Mouse (Mus musculus): ENCODE results near the gene Cebpe.
A peak's percentile ranks its signal among the peaks of the same experiment; 100 is the strongest.

The Cebpe gene

DNA sequence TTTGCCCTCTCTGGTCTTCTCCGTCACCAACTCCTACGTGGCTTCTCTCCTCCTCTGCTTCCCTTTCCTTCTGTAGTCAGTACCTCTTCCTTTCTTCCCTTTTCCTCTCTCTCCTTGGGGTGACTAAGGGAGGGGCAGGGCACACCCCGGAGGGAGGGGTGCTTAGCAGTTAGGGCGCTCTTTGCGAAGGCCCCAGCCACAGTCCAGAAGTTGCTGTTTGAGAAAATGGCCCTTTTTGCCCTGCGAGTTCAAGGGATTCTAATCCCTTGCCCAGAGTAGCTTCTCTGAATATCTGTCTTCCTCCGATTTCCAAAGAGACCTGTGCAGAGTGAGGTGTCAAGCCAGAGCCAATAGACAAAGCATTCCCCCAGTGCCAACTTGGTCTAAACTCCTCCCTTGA, at the start of gene Cebpe:
Cebpe (minus strand) TSS at position 101 of the 400 bp plus-strand sequence.
- DNase-seq (ENCODE audit: low spot score in 2 of 2), result no peak

DNA sequence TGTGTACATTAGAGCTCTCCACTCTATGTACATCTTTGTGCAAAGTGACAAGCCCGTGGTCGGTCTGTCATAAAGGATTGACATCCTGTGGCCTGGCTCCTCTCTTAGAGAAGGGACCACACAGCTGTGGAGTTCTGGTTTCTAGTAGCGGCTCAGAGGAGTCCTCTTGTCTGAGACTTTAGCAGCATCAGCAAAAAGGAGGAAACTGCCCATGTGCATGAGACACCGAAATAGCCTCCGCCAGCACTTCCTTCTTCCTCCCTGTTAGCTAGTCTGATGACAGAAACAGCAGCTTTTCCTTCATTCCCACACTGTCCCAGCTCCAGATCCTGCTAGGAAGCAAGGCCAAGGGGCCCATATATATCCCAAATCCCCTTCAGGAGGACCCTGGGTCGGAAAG, 44.4 kb upstream of the Cebpe start:
- no peak for DNase-seq (ENCODE audit: low spot score in 2 of 2)

DNA sequence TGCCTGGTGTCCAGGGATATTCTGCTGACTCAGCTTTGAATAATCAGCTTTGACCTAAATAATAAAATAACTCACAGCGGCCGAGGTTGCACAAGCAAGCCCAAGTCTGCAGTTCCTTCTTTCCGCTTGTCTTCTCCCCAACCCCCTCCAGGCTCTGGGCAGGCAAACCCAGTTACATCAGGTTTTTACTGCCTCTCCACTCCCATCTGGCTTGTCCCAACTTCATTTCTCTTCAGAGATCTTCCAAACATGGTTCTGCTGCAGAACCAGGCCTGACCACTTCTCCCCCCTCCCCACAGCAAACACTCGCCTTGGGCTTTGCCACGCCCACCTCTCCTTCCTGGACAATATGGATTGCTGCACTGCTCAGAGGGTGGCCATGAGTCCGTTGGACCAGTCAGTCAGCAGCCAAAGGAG, 42.6 kb upstream of the Cebpe start:
- peak; percentile 62 to 71 for DNase-seq (ENCODE audit: low spot score in 2 of 2)

DNA sequence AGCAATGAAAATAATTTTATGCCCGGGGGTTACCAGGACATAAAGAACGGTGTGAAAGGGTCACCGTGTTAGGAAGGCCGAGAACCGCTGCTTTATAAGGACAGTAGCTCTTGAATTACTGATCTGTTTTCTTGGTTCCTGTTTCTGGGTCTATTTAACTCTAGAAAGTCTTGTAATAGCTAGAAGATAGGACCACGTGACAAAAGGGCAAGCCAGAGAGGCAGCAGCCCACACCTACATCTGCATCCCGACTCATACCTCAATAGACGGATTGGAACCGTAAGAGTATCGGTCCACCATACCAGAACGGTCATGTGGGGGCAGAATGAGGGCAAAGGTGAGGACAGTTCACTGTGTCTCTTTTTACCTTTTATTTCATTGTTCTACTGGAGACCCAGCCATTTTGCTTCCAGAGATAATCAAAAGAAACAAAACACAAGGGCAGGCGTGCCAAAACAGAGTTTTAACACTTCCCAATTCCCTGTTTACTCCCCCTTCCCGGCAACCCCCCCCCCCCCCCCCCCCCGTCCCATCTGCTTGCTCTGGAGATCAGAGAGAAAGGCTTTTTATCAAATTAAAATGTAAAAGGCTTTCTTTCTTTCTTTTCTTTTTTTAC, 42.1 kb upstream of the Cebpe start:
- DNase-seq (ENCODE audit: low spot score in 2 of 2), result no peak

DNA sequence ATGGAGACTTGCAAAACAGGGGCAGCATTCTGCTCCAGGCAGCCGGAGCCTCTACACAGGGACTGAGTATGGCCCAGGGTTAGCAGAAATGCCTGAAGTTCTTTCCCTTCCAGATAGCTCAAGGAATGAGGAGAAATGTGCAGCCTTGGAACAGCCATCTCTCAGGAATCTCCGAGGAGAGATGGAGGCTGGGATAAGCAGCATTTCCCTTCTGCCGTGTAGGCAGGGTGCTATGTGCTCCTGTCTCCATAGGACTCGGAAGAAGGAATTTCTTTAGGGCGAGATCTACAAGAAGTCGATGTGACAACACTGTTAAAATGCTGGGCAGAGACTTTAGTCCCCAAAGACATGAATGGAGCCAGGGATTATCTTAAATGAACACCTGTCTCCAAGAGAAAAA, 41.0 kb upstream of the Cebpe start:
- DNase-seq (ENCODE audit: low spot score in 2 of 2), result no peak

DNA sequence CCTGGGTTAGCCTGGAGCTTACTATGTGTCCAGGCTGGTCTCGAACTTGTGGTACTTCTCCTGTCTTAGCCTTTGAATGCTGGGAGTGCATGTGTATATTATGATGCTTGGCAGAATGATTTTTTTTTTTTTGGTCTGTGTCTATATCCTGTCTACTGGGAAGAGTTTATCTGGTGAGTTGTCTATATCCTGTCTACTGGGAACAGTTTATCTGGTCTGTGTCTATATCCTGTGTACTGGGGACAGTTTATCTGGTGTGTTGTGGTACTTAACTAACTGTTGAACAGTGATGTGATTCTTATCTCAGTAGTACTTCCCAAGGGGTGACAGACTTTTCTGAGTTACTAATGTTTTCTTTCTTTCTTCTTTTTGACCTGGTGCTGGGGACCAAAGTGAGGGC, 39.8 kb upstream of the Cebpe start:
- DNase-seq (ENCODE audit: low spot score in 2 of 2), result no peak

DNA sequence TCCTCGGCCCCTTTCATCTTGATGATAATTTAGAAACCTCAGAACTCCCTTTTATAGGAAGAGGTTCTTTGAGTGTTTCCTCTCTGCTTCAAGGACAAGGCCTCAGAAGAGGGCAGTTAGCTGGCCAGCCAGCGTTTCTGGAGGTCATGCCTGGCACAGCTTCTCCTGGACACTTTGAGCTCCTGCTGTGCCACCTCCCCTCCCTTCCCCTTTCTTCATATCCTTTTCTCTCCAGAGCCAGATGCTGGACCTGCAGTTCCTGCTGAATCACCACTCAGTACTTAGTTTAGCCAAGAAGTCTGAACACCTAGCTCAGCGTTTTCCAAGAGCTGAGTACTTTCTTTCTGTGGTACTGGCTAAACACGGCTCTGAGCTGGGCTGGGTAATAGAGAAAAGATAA, 37.3 kb upstream of the Cebpe start:
- DNase-seq (ENCODE audit: low spot score in 2 of 2), result no peak

DNA sequence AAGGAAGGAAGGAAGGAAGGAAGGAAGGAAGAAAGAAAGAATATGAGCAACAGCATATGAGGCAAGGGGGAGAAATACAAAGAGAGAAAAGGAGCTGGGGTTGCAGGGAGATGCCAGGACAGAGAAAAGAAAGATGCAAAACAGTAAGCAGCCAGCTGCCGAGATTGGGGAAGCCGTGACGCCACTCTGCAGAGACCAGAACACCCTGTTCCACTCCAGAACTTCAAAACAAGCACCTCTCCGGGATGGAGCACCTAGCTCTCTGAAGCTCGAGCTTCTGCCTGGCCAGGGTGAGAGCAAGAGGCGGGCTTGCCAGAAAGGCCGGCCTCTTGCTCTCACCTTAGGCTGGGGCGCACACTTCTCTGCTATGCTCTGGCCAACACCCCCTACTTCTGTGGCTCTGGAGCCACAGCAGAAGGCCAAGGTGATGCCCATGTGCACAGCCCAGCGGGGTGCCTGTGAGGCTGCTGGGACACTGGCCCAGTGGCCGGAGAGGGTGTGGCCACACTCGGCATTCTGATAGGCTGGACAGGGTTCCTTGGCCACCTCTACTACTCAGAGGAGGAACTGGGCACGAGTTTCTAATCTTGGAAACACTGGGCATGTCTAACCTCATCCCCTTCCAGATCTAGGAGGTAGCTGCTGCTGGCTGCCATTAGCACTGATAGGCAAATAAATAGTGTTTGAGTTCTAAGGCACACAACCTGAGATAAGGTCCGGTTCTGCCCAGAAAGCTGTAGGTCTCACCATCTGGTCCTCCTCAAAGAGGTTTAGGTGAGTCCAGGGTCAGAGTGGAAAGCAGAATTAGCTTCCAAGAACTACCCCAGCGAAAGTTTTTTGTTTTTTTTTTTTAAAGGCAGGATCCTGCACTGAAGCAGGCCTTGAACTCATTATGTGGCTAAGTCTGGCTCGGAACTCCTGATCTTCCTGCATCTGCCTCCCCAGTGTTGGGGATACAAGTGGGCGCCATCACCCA, 36.3 kb upstream of the Cebpe start:
- no peak for DNase-seq (ENCODE audit: low spot score in 2 of 2)

DNA sequence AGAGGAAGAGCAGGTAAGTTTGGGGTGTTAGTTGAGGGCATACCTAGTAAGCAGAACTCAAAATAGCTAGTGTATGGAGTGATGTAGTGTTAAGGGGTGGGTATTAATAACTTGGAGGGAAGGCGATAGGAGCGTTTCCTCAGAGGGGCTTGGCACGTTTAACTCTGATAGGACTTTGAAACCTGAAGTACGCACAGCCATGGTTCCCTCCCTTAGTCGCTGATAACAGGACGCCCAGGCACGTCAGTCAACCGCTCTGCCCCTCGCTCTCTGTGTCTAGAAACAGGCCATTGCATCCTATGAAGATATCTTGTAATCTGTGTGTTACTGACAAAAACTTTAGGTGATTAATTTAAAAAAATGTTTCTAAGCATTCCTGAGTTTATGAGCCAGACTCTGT, 34.1 kb upstream of the Cebpe start:
- DNase-seq (ENCODE audit: low spot score in 2 of 2), result no peak

DNA sequence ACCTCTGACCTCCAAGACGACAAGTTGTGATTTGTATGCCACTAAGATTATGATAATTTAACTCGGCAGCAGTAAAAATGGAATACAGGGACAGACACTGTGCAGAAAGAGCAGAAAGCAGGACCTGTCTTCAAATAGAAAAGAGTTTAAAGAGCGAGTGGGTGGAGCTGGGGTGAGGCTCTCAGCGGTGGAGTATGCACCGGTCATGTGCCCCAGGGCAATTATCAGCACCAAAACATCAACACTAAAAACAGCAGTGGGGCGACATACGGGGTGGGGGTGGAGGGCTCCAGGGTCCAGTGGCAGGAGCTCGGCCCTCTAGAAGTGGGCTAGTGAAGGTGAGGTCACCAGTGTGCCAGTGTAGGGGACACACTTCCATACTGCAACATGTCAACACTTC, 32.5 kb upstream of the Cebpe start:
- no peak for DNase-seq (ENCODE audit: low spot score in 2 of 2)

DNA sequence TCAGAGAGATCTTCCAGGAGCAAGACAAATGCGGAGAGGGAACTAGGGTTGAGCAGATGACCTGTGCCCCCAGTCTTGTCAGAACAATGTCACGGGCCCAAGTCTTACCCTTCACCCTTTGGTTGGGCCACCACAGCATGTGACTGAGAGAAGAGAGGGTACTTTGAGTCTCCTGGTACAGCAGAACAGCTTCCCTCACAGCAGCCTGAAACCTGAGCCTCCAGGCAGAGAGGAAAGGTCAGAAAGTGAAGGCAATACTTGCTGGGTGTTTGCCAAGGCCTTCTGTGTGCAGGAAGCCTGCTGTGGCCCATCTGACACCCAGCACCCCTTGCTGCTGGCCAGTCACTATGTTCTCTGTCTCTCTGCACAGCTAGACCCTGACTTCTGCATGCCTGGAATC, 30.4 kb upstream of the Cebpe start:
- DNase-seq (ENCODE audit: low spot score in 2 of 2), result no peak

DNA sequence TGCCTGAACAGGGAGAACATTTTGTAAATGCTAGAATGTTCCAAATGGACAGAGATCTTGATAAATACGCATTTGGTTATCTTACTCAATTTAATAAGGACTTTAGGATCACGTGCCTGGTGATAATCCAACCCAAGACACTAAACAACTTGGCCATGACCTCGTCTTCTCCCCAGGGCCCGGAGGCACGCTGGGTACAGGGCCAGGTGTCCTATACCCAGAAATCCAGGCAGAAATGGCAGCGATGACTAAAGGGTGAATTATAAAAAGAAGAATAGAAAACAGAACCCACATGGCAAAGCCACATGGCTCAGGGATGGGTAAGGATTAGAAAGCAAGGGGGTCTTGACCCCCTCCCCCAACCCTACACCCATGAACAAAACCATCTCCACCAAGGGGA, 29.7 kb upstream of the Cebpe start:
- DNase-seq (ENCODE audit: low spot score in 2 of 2), result no peak

DNA sequence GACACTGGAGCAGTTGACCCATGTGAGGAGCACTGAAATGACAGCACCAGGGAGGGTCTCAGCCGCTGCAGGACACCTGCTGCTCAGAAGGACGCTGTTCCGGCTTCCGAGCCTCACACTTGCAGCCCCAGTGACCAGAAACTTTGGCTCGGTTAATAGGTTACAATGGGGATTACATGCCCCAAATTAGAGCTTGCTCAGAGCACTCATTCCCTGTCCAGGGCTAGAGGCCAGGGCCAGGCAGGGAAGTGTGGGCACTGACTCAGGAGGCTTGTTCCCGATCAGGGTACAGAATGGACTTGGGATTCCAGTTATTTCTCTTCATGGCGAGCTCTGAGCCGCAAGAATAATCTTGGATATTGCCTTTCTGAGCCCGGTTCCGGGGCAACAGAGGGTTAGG, 25.7 kb upstream of the Cebpe start:
- DNase-seq (ENCODE audit: low spot score in 2 of 2), result no peak

DNA sequence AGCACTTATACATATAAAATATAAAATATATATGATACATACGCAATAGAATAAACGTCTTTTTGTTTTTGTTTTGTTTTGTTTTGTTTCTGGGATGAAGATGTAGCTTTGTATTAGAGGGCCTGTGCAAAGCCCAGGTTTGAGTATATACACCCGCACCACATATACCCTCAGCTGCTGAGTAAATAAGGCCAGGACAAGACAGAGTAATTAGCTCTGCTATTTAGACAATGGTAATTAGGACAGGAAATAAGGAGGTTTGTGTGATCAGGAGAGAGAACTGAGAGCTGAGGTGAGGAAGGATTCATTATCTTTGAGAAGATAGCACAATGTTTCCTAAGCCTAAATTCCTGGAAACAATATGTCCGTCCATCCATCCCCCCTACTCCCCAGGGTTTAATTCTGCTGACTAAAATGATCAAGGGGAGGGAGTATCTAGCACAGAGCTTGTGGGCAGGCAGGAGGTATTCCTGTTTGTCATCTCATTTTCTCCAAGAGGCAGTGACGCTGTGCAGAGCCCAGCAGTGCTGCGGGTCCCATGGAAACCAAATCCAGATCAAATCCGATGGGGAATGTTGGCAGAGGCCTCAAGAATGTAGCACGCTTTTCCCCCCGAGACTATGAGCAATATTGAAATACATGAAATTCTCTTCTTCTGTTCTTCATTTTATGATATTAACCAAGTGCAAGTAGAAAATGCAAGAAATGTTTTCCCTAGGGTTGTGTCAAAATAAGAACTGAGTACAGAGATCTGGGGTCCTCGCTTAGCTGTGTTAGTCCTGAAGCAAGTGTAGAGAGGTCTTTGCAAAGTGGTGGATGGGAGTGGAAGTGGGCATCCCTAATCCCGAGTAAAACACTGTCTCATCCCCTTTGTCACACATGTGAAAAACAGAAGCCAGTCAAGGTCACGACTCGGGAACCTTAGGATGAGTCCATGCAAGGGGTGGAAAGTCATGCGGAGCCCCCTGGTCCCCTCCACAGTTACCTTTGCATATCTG, 24.9 kb upstream of the Cebpe start:
- no peak for DNase-seq (ENCODE audit: low spot score in 2 of 2)

DNA sequence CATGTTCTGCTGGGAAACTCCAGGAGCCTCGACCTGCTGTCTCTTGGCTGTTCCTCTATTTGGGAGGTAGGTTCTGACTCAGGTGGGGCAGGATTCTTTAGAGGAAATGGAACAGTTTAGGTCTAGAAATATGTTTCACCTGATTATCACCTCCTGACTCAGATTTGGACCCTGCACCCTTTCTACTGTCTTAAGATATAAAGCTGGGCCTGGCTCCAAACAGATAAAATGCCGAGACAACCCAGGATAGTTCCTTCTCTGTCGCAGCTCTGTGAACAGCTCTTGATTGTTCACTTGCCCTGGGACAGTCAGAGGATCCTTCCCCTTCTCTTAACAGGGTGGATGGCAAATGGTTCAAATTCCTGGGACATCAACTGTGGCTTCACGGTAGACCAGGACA, 23.2 kb upstream of the Cebpe start:
- no peak for DNase-seq (ENCODE audit: low spot score in 2 of 2)

DNA sequence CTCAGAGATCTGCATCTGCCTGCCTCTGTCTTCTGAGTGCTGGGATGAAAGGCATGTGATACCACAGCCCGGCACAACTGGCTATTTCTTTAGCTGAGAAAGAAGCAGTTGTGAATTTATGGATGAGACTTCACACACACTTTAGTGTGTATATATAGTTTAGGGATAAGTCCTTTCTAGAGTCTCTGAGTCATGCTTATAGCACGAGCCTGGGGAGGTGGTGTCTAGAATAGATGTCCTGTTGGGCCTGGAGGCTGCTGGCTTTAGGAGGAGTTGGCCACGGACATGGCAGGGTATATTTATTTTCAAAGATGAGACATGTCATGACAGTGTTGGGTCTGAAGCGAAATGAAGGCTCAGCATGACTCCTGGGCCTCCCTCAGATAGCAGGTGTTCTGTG, 22.0 kb upstream of the Cebpe start:
- no peak for DNase-seq (ENCODE audit: low spot score in 2 of 2)

DNA sequence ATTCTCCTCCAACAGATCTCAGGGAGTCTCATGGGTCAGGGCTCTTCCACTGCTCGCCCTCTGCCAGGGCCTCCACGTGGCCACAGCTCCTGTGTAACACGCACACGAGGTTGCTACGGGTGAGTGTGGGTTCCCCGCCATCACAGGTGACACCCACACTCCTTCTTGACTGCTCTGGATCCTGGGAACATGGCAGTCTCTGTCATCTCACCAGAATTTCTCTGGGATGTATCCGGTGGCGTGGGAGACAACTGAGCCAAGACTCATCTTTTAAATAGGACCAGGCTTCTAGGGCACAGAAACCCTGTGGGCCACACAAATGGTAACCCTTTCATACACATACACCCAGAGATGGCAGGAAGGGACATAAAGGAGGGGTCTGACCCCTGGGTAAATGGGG, 20.2 kb upstream of the Cebpe start:
- no peak for DNase-seq (ENCODE audit: low spot score in 2 of 2)

DNA sequence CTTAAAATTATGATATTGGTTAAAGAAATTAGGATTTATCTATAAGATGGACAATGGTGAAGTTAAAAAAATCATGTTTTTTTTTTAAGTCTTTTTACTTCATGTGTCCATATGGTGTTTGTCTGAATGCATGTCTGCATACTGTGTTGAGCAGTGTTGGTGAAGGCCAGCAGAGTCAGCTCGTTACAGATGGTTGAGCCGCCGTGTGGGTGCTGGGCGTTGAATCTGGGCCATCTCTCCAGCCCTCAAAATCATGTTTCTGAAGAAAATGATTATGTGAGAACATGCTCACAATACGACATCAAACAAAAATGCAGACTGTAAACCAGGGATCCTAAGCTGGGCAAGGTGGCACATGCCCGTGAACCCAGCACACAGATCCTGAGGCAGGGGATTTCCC, 18.3 kb upstream of the Cebpe start:
- no peak for DNase-seq (ENCODE audit: low spot score in 2 of 2)

DNA sequence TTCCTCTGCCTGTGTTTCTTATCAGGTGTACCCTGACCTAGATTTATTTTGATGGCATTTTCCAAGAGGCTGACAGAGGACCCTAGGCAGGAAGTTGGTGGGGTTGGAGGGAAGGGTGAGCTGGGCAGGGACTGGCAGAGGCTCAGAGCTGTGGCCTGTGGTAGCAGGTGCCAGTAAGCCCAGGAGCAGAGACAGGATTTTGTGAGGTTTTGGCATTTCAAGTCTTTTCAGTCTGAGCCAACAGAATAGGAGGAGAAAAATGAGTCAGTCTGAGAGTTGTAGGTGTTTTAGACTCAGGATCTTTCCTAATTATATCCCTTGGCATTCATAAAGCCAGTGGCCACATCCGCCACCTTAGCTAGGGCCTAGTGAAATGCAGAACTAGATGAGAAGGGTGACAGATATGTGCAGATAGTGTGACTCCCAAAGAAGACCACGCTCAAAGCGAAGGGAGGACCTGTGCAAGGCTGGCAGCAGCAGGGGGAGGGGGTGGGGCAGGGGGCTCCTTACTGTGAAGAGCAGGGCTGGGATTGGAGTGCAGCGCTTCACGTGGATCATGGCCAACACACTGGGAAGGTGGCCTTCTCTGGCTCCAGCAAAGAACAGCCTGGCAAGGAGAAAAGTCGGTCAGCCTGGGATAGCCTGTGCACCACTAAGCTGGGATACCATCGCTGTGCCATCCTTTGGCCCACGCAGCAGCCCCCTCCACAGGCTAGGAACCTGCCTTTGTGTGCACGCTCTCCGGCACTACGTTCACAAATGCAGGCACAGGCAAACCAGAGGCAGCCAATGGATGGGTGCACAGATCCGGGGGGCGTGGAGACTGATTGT, 17.1 kb upstream of the Cebpe start:
- no peak for DNase-seq (ENCODE audit: low spot score in 2 of 2)

DNA sequence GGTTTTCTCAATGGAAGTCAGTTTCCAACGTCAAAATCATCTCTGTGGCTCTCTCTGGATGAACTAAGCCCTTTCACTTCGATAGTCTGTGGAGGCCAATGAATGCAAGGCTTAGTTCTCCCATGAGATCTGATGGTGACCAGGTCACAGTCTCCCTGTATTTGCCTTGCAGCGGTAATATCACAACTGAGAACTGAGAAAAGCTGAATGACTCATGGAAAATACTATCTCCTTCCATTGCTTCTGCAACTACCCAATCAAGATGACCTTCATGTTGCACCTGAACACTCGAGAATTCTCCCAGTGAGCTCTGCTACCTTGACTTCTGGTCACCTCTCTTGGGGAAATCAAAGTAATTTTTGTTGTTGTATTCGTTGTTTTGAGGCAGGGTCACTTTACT, 15.6 kb upstream of the Cebpe start:
- DNase-seq (ENCODE audit: low spot score in 2 of 2), result no peak

DNA sequence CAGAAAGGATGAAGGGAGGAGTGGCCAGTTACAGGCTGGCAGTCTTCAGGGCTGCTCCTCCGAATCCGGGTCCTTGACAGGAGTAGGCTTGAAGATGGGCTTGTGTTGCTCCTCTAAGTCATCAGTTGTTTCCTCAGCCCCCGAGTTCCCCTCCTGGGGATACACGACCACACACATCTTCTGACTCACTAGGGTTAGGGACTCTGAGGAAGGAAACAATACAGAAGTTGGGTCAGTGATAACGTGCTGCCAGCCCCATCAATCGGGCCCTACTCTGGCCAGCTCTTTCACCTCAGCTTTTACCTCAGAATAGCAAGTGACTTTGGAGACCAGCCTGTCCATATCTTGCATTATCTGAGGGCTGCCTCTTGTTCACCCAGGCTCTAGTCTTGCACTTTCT, 12.1 kb upstream of the Cebpe start:
- no peak for DNase-seq (ENCODE audit: low spot score in 2 of 2)

All from urinary bladder, postnatal 4 days (tissue).